8 mouse cellular contexts compared by ENCODE assay signal in genomic region chr11:98606763-98607162, GRCm38 (mm10). TPM values are rescaled to one million over a fixed set of nuclear protein-coding genes. Genes with fewer than 3 reads are reported as not detected.
DNase-seq lines count a peak whose midpoint lies in the region; ATAC-seq lines count a peak whose summit lies in the region.

No protein-coding gene starts in this region.

- H3K4me3 ChIP-seq in heart, embryonic 10.5 days, result no peak overlapping the region
- H3K4me3 ChIP-seq in lung, embryonic 16.5 days (ENCODE audit: low read length), result no peak overlapping the region

- DNase-seq in heart, embryonic 10.5 days (ENCODE audit: low spot score), result peak; percentile 73
- DNase-seq in heart, postnatal 36 days, result no peak
- peak; percentile 33 to 46 for DNase-seq in spleen, postnatal 36 days (ENCODE audit: low spot score in 2 of 2)
- no peak for DNase-seq in spleen, adult 12 weeks (ENCODE audit: low spot score)
- DNase-seq in embryo, embryonic 10 days (ENCODE audit: low spot score), result peak; percentile 84
- DNase-seq in testis, postnatal 14 days (ENCODE audit: low spot score), result peak; percentile 43
- DNase-seq in cerebellum, adult 8-10 months, result no peak

- H3K9me3 ChIP-seq in heart, embryonic 10.5 days, result no peaks in the 10 kb centered on the region
- H3K9me3 ChIP-seq in lung, embryonic 16.5 days (ENCODE audit: control insufficient read depth, low read length), result no peaks in the 10 kb centered on the region

- H3K4me2 ChIP-seq in lung, embryonic 16.5 days (ENCODE audit: low read depth, low read length), result no peak overlapping the region

- intact Hi-C loops in heart, postnatal 36 days (cut with DNase I), result loop anchor here (5.0 kb wide), 1 partner anchor 51 kb away; no protein-coding TSS in a partner anchor

- no peaks in the 10 kb centered on the region for H3K36me3 ChIP-seq in heart, embryonic 10.5 days
- no peaks in the 10 kb centered on the region for H3K36me3 ChIP-seq in lung, embryonic 16.5 days (ENCODE audit: control insufficient read depth, insufficient read depth, low read length)

- 0 out of 2 replicates have a peak, but pooled peaks have one; percentile 47 for ATAC-seq in lung, embryonic 16.5 days (ENCODE audit: low read depth)

- no peak overlapping the region for H3K9ac ChIP-seq in lung, embryonic 16.5 days (ENCODE audit: low read length)

- 0 out of 2 replicates have a peak, but pooled peaks cover 6% of the 10 kb centered on the region for H3K27me3 ChIP-seq in heart, embryonic 10.5 days (ENCODE audit: insufficient read depth, poor library complexity, severe bottlenecking)
- no peaks in the 10 kb centered on the region for H3K27me3 ChIP-seq in lung, embryonic 16.5 days (ENCODE audit: control insufficient read depth, insufficient read depth, low read depth, low read length)

- 10% methylated on average over 3 of the region's 3 CpGs for WGBS in heart, embryonic 10.5 days
- 6% methylated on average over 3 of the region's 3 CpGs for WGBS in lung, embryonic 16.5 days

- peaks cover 8% of the 10 kb centered on the region for H3K4me1 ChIP-seq in heart, embryonic 10.5 days
- H3K4me1 ChIP-seq in lung, embryonic 16.5 days (replicated peaks; ENCODE audit: control insufficient read depth, insufficient read depth, low read length), result peaks cover 5% of the 10 kb centered on the region; the same call in 1 of the 2 replicates

- no peak overlapping the region for H3K27ac ChIP-seq in heart, embryonic 10.5 days
- no peak overlapping the region for H3K27ac ChIP-seq in lung, embryonic 16.5 days (ENCODE audit: low read length)

RNA-seq across cellular contexts. Expression of gene Lrrc3c, which starts 8.7 kb away (rescaled TPM):
- polyA plus RNA-seq in heart, embryonic 10.5 days (2016; fragmentation: Nextera tagmentation; extraction: Ambion mirVana), result not detected in 2 replicates
- total RNA-seq in heart, postnatal 36 days (2021), result not detected
- polyA plus RNA-seq in lung, embryonic 16.5 days (2015; fragmentation: Nextera tagmentation; extraction: Ambion mirVana), result not detected in 2 replicates

RNA-seq across cellular contexts. Expression of gene Gm12355, which starts 18.7 kb away (rescaled TPM):
- polyA plus RNA-seq in heart, embryonic 10.5 days (2016; fragmentation: Nextera tagmentation; extraction: Ambion mirVana), result 0.71 and 1.0 TPM in 2 replicates
- total RNA-seq in heart, postnatal 36 days (2021), result 1 to 10 TPM; 5.4 to 6.4 TPM
- 0.69 and 1.2 TPM in 2 replicates for polyA plus RNA-seq in lung, embryonic 16.5 days (2015; fragmentation: Nextera tagmentation; extraction: Ambion mirVana)

RNA-seq across cellular contexts. Expression of gene Gsdma3, which starts 19.4 kb away (rescaled TPM):
- not detected in 2 replicates for polyA plus RNA-seq in heart, embryonic 10.5 days (2016; fragmentation: Nextera tagmentation; extraction: Ambion mirVana)
- total RNA-seq in heart, postnatal 36 days (2021), result 1 to 10 TPM; 3.0 to 3.3 TPM
- polyA plus RNA-seq in lung, embryonic 16.5 days (2015; fragmentation: Nextera tagmentation; extraction: Ambion mirVana), result not detected in 2 replicates

RNA-seq across cellular contexts. Expression of gene Ormdl3, which starts 19.6 kb away (rescaled TPM):
- polyA plus RNA-seq in heart, embryonic 10.5 days (2016; fragmentation: Nextera tagmentation; extraction: Ambion mirVana), result 56.1 and 61.0 TPM in 2 replicates
- total RNA-seq in heart, postnatal 36 days (2021), result 10 to 100 TPM; 39.3 to 40.4 TPM
- 50.8 and 51.2 TPM in 2 replicates for polyA plus RNA-seq in lung, embryonic 16.5 days (2015; fragmentation: Nextera tagmentation; extraction: Ambion mirVana)

RNA-seq across cellular contexts. Expression of gene Gsdma2, which starts 39.8 kb away (rescaled TPM):
- not detected in 2 replicates for polyA plus RNA-seq in heart, embryonic 10.5 days (2016; fragmentation: Nextera tagmentation; extraction: Ambion mirVana)
- total RNA-seq in heart, postnatal 36 days (2021), result not detected
- polyA plus RNA-seq in lung, embryonic 16.5 days (2015; fragmentation: Nextera tagmentation; extraction: Ambion mirVana), result not detected in 2 replicates

Comparison
In these comparisons a context has a peak if more than half of its experiments do, and no peak if none do; other contexts are left out.
1. DNase-seq: peak in heart, embryonic 10.5 days (single experiment), spleen, postnatal 36 days (2 of 2), embryo, embryonic 10 days (single experiment) and testis, postnatal 14 days (single experiment); none in heart, postnatal 36 days (0 of 2), spleen, adult 12 weeks (single experiment) and cerebellum, adult 8-10 months (single experiment).